Mouse (Mus musculus): ENCODE results near the gene Ccne1.
A peak's percentile ranks its signal among the peaks of the same experiment; 100 is the strongest.

Gene Ccne1

DNA sequence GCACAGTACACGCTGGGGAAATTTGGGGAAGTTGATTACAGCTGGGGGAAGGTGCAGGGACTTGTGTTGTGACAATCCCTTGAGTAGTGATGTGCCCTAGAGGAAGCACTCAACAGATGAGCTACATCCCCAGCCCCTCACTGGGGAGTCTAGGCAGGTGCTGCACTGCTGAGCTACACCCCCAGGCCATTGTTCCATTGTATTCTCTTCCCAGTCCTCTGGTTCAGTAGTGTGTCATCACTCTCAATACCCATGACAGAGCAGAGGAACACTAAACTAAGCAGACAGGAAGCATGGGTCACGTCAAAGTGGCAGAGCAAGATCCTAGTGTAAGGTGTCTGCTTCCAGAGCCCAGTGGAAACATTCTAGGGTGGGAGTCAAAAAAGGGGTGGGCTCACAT is 14.2 kb downstream of the Ccne1 start:
- DNase-seq (ENCODE audit: low read depth) = no peak

- no peak for DNase-seq (ENCODE audit: low read depth)
Observed at GRCm38 (mm10) chr7:38089930-38090675, 17.2 kb downstream of the Ccne1 start.

DNA sequence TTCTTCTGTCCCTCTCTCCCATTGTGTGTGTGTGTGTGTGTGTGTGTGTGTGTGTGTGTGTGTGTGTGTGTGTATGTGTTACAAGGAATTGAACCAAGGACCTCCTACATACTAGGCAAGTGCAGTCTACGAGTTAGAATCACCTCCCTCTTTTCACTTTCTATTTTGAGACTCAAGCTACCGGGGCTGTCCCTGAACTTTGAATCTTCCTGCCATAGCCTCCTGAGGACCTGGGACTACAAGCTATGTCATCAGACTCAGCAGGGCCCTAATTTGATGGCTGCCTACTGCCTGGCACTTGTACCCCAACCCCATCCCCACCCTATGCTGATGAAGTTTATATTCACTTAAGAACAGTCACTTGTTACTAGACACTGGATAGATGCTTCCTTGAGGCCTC is 18.9 kb downstream of the Ccne1 start:
- DNase-seq (ENCODE audit: low read depth) = no peak

GRCm38 (mm10) chr7:38087856-38088255 is 19.5 kb downstream of the Ccne1 start:
- DNase-seq (ENCODE audit: low read depth) = no peak

- no peak for DNase-seq (ENCODE audit: low read depth)
Observed at GRCm38 (mm10) chr7:38086401-38086800, 20.9 kb downstream of the Ccne1 start.

- DNase-seq (ENCODE audit: low read depth) = peak; percentile 51
Observed at GRCm38 (mm10) chr7:38085573-38086211, 21.6 kb downstream of the Ccne1 start.

GRCm38 (mm10) chr7:38084778-38085572 is 22.4 kb downstream of the Ccne1 start:
- peak; percentile 96 for DNase-seq (ENCODE audit: low read depth)

DNA sequence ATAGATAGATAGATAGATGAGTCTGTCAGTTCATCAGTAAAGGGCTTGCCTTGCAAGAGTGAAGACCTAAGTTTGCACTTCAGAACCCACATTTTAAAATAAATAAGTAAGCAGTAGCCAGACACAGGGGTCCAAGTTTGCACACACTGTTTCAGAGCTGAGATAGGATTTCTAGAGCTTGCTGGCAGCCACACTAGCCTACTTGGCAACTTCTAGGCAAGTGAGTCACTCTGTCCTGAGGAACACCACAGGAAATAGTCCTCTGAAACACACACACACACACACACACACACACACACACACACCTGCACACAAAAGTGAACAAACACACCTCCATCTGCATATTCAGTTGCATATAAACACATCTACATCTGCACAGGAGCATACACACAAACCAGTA is 24.4 kb downstream of the Ccne1 start:
- no peak for DNase-seq (ENCODE audit: low read depth)

- no peak for DNase-seq (ENCODE audit: low read depth)
Observed at GRCm38 (mm10) chr7:38077189-38077588, 30.1 kb downstream of the Ccne1 start.

- DNase-seq (ENCODE audit: low read depth) = no peak
Observed at GRCm38 (mm10) chr7:38075487-38075886, 31.8 kb downstream of the Ccne1 start.

DNA sequence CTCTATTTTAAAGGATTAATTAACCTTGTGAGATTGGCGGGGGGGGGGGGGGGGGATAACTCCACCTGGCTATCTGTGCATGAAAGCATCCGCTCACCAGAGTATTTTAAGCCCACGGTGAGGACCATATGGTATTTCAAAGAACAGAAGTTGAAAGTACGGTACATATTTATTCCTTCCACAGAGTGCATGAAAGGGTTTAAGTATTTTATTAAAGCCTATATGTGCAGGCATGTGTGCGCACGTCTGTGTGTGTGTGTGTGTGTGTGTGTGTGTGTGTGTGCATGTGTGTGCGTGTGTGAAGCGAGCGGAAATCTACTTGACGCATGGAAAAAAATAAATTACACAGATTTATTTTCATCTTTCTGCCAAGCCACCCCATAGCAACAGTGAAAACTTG is 32.4 kb downstream of the Ccne1 start:
- DNase-seq (ENCODE audit: low read depth) = no peak

- DNase-seq (ENCODE audit: low read depth) = no peak
Observed at GRCm38 (mm10) chr7:38074514-38074913, 32.8 kb downstream of the Ccne1 start.

DNA sequence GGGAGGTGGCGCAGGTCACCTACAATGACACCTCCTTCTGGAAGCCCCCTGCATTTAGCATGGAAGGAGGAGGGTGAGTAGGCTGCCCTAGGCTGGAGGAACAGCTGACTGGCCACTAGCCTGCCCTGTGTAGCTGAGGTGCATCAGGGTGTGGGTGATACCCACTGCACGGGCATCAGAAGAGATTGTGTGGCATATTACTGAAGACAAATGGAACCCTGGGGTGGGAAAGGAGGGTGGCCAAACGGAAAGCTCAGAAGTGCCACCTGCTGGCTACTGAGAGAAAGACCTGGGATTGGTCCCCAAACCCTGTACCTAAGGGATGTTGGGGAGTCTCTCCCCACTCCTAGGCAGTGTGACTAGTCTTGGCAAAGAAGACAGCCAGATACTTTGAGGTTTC is 33.6 kb downstream of the Ccne1 start:
- DNase-seq (ENCODE audit: low read depth) = peak; percentile 32

- no peak for DNase-seq (ENCODE audit: low read depth)
Observed at GRCm38 (mm10) chr7:38071065-38071464, 36.3 kb downstream of the Ccne1 start.

- DNase-seq (ENCODE audit: low read depth) = no peak
Observed at GRCm38 (mm10) chr7:38070663-38071062, 36.7 kb downstream of the Ccne1 start.

GRCm38 (mm10) chr7:38064431-38064830 is 42.9 kb downstream of the Ccne1 start:
- DNase-seq (ENCODE audit: low read depth) = no peak

DNA sequence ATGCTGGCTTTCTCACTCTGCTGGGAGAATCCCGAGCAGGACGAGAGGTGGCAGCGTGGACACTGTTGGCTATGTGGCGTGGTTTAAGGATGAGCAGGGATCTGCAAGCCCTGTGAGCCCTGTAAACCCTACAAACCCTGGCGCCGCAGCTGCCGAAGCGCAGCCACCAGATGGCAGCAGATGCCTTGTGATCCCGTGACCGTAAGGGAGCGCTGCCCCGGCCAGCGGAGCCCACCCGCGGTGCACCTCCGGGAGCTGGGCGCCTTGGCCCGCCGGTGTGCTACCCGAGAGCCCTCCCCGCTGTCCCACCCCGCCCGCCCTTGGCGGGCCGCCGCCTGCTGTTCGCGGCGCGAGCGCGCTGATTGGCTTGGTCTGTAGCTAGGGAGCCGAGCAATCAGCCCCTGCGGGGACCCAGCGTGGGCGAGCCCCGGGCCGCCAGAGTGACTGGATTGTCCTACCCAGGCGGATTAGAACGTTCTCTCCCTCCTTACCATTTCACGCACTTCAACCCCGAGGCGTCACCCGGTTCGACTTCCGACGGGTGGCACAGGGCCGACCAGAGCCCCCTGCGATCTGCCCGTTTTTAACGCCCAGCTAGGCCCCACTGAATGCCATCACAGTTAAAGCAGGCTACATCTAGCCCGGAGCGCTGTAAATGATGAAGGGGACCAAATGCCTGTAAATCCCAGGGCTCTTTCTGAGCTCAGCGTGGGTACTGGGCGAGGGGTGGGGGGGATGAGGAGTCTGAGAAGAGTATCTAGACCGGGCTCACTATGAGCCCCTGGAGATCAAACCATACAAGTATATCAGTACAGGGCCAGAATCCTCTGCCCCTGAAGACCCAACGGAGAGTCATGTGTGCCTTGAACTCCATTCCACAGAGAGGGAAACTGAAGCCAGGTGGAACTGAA is 46.0 kb downstream of the Ccne1 start:
- DNase-seq (ENCODE audit: low read depth) = peak; percentile 73

DNA sequence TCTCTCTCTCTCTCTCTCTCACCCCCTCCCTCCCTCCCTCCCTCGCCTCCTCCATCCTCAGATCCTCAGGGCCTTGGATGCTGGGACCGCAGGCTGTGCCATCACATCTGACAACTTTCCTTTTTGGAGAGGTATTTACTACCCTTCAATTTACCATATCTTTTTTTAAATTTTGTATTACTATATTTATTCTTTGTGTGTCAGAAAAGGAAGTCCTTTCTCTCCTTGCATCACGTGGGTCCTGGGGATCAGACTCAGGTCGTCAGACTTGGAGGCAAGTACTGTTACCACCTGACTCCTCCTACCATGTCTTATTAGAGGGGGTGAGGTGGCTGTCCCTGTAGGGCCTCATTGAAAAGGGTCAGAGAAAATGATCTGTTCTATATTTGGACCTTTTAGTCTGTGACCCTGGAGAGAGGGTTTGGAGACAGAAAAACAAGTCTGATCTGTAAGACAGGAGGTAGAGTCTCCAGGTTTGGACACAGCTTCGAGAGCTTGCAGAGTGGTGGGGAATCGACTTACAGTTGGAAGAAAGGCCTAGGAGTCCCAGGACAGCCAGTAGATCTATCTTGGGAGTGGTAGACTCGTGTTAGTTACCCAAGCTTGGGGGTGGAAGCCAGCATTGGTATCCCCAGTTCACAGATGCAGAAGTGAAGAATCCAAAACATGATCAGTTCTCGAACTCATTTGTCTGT is 47.6 kb downstream of the Ccne1 start:
- no peak for DNase-seq (ENCODE audit: low read depth)

GRCm38 (mm10) chr7:38059096-38059495 is 48.2 kb downstream of the Ccne1 start:
- no peak for DNase-seq (ENCODE audit: low read depth)

DNA sequence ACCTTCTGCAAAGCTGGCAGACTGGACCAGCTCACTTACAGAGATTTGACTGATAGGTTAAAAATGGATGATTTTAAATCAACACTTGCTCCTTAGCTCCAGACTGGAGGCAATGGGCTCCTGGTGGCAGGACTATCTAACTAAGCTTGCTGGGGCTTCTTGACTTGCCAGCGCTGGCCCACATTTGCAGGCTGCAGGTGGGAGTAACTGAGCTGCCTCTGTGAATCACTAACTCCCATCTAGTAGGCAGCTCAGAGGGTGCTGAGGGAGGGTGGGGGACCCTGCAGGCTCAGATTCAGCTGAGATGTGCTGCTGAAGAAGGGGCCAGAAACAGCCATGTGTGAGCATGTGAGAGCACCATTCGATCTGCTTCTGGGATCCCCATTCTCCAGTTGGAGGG is 51.3 kb downstream of the Ccne1 start:
- no peak for DNase-seq (ENCODE audit: low read depth)

GRCm38 (mm10) chr7:38054246-38054645 is 53.1 kb downstream of the Ccne1 start:
- DNase-seq (ENCODE audit: low read depth) = no peak

Measured in c-Kit-positive CD71-positive TER-119-negative erythroid progenitor cells, embryonic 14.5 days (primary cell).